Mouse (Mus musculus) heart, postnatal 10 days (tissue): Measurements from ENCODE around the gene Cmtm2a. TPM values are rescaled to one million over a fixed set of nuclear protein-coding genes. Genes with fewer than 3 reads are reported as not detected.

ENCODE experiments used
- DNase-seq, 2 experiments: peaks; one replicate each; pipeline ENCODE4 v3.0.0; 2021
- intact Hi-C: fragments of 180-260 bp; cut with DNase I; formaldehyde crosslinking; loops from one replicate; pipeline ENCODE4 v1.15.1; 2025
- total RNA-seq, 2 experiments: library from RNA; stranded (reverse); gene quantifications; 2 replicates each; pipeline ENCODE4 v1.2.3; 2021

The Cmtm2a gene
- total RNA-seq, 2 experiments from 2014 or later = not detected

- intact Hi-C loops = no loop called here
- DNase-seq = no peak
Measured at GRCm38 (mm10) chr8:104232039-104232438, 60.9 kb downstream of the Cmtm2a start.

Other genes with a start within 250 kb of the Cmtm2a start
- 100 to 1,000 TPM; 320 to 327 TPM for gene Cdh5, start 191.6 kb downstream of the Cmtm2a start, total RNA-seq
- gene Bean1, start 122.7 kb downstream of the Cmtm2a start, total RNA-seq = 1 to 10 TPM; 2.9 to 4.3 TPM
- gene Tk2, start 44.6 kb downstream of the Cmtm2a start, total RNA-seq = 10 to 100 TPM in 1 of 2 experiments, 1 to 10 TPM in 1; 9.0 to 10.1 TPM
- gene Cklf, start 42.3 kb downstream of the Cmtm2a start, total RNA-seq = 10 to 100 TPM; 10.1 to 10.6 TPM
- not detected for gene Gm45711, start 16.9 kb upstream of the Cmtm2a start, total RNA-seq
- not detected for gene Cmtm1, start 17.0 kb upstream of the Cmtm2a start, total RNA-seq
- gene Gm11020, start 28.4 kb upstream of the Cmtm2a start, total RNA-seq = not detected
- gene Cmtm2b, start 29.0 kb upstream of the Cmtm2a start, total RNA-seq = not detected
- gene Cmtm3, start 46.2 kb upstream of the Cmtm2a start, total RNA-seq = 10 to 100 TPM; 45.9 to 52.0 TPM
- gene Cmtm4, start 102.6 kb upstream of the Cmtm2a start, total RNA-seq = 10 to 100 TPM; 16.4 to 16.8 TPM
- 100 to 1,000 TPM in 1 of 2 experiments, 10 to 100 TPM in 1; 86.4 to 125 TPM for gene Dync1li2, start 149.9 kb upstream of the Cmtm2a start, total RNA-seq
- gene Terb1, start 216.7 kb upstream of the Cmtm2a start, total RNA-seq = not detected
- gene Nae1, start 241.5 kb upstream of the Cmtm2a start, total RNA-seq = 10 to 100 TPM; 32.9 to 36.4 TPM
- 1 to 10 TPM; 3.9 to 4.2 TPM for gene Car7, start 241.5 kb upstream of the Cmtm2a start, total RNA-seq